Mouse (Mus musculus) MEL (cell line): ENCODE results near the gene Kitl. TPM values are rescaled to one million over a fixed set of nuclear protein-coding genes. Genes with fewer than 3 reads are reported as not detected.

Experiments
- DNase-seq: peaks from one replicate; pipeline ENCODE4 v3.0.0; 2011; ENCODE audit warnings: low read depth, low spot score
- H3K27ac ChIP-seq: 2 replicates; pipeline ENCODE4 v1.5.1; 2012; ENCODE audit warnings: low read depth, mild to moderate bottlenecking, control low read depth, low read length, moderate library complexity; ENCODE audit not compliant: control insufficient read depth
- H3K27me3 ChIP-seq, 2 experiments: fragments of 150-350 bp in 1 of 2; sonication (generic) in 1 of 2; 2 replicates each; pipeline ENCODE4 v1.6.1; 2012; ENCODE audit warnings: low read length in 2 of 2, mild to moderate bottlenecking in 2 of 2, improper control_type of control experiment in 1 of 2, moderate library complexity in 1 of 2; ENCODE audit not compliant: insufficient read depth in 2 of 2, control insufficient read depth in 1 of 2
- H3K36me3 ChIP-seq, 2 experiments: 2 replicates each; pipeline ENCODE4 v1.6.1; 2012 to 2014; ENCODE audit warnings: low read length in 2 of 2, improper control_type of control experiment in 1 of 2, inconsistent platforms in 1 of 2, mild to moderate bottlenecking in 1 of 2; ENCODE audit not compliant: insufficient read depth in 2 of 2, control insufficient read depth in 1 of 2
- H3K4me1 ChIP-seq, 2 experiments: fragments of 150-350 bp in 1 of 2; sonication (generic) in 1 of 2; 2 replicates each; pipeline ENCODE4 v1.6.1; 2012; ENCODE audit warnings: low read length in 2 of 2, improper control_type of control experiment in 1 of 2, mild to moderate bottlenecking in 1 of 2; ENCODE audit not compliant: insufficient read depth in 2 of 2, control insufficient read depth in 1 of 2
- H3K4me3 ChIP-seq, 2 experiments: fragments of 150-350 bp in 1 of 2; sonication (generic) in 1 of 2; 2 replicates each; pipeline ENCODE4 v1.5.1; 2012; ENCODE audit warnings: low read depth in 2 of 2, low read length in 2 of 2, mild to moderate bottlenecking in 2 of 2, moderate library complexity in 2 of 2, control low read depth in 1 of 2, improper control_type of control experiment in 1 of 2; ENCODE audit not compliant: control insufficient read depth in 1 of 2, insufficient read depth in 1 of 2
- H3K79me2 ChIP-seq: 2 replicates; pipeline ENCODE4 v1.6.1; 2012; ENCODE audit warnings: mild to moderate bottlenecking, low read length, moderate library complexity; ENCODE audit not compliant: control insufficient read depth, poor library complexity, insufficient read depth
- H3K9ac ChIP-seq: 2 replicates; pipeline ENCODE4 v1.6.1; 2012; ENCODE audit warnings: low read depth, mild to moderate bottlenecking, control low read depth, low read length, moderate library complexity; ENCODE audit not compliant: control insufficient read depth, poor library complexity, severe bottlenecking
- H3K9me3 ChIP-seq: fragments of 150-350 bp; sonication (generic); replicated peaks from 2 replicates; pipeline ENCODE4 v1.6.1; 2012; ENCODE audit warnings: mild to moderate bottlenecking, low read length, improper control_type of control experiment, moderate library complexity; ENCODE audit not compliant: insufficient read depth
- BHLHE40 ChIP-seq: IDR thresholded peaks from 2 replicates; pipeline ENCODE4 v1.6.1; 2012; ENCODE audit warnings: low read depth, mild to moderate bottlenecking, inconsistent platforms, low read length, improper control_type of control experiment, borderline replicate concordance
- CTCF ChIP-seq, 3 experiments: IDR thresholded peaks in 2 of 3; conservative IDR thresholded peaks in 1 of 3; 2 replicates each; pipeline ENCODE4 v1.5.1; 2011 to 2012; ENCODE audit warnings: low read length in 3 of 3, low read depth in 2 of 3, mild to moderate bottlenecking in 2 of 3, improper control_type of control experiment in 1 of 3, inconsistent platforms in 1 of 3, mixed read lengths in 1 of 3, moderate library complexity in 1 of 3; ENCODE audit not compliant: control insufficient read depth in 1 of 3, insufficient read depth in 1 of 3, poor library complexity in 1 of 3, severe bottlenecking in 1 of 3
- E2F4 ChIP-seq: IDR thresholded peaks from 2 replicates; pipeline ENCODE4 v1.6.1; 2011; ENCODE audit warnings: low read depth, low read length, improper control_type of control experiment, borderline replicate concordance
- ELF1 ChIP-seq: IDR thresholded peaks from 2 replicates; pipeline ENCODE4 v1.6.1; 2014; ENCODE audit warnings: low read depth, mild to moderate bottlenecking, inconsistent platforms, low read length, improper control_type of control experiment, moderate library complexity
- ETS1 ChIP-seq: IDR thresholded peaks from 2 replicates; pipeline ENCODE4 v1.6.1; 2012; ENCODE audit warnings: low read depth, mild to moderate bottlenecking, inconsistent platforms, low read length, improper control_type of control experiment, moderate library complexity
- GABPA ChIP-seq: IDR thresholded peaks from 2 replicates; pipeline ENCODE4 v1.6.1; 2012; ENCODE audit warnings: low read depth, mild to moderate bottlenecking, inconsistent platforms, low read length, improper control_type of control experiment, moderate library complexity
- GATA1 ChIP-seq: IDR thresholded peaks from 2 replicates; pipeline ENCODE4 v1.6.1; 2011; ENCODE audit warnings: low read depth, low read length, improper control_type of control experiment
- HCFC1 ChIP-seq: IDR thresholded peaks from 2 replicates; pipeline ENCODE4 v1.6.1; 2012; ENCODE audit warnings: low read depth, mild to moderate bottlenecking, inconsistent platforms, low read length, improper control_type of control experiment, moderate library complexity
- JUND ChIP-seq: IDR thresholded peaks from 2 replicates; pipeline ENCODE4 v1.6.1; 2011; ENCODE audit warnings: low read depth, mild to moderate bottlenecking, improper control_type of control experiment, low read length
- KAT2A ChIP-seq: conservative IDR thresholded peaks from 2 replicates; pipeline ENCODE4 v1.6.1; 2012; ENCODE audit warnings: low read depth, low read length, improper control_type of control experiment, inconsistent platforms
- MAFK ChIP-seq: IDR thresholded peaks from 2 replicates; pipeline ENCODE4 v1.6.1; 2011; ENCODE audit warnings: low read depth, mild to moderate bottlenecking, low read length, improper control_type of control experiment, borderline replicate concordance
- MAX ChIP-seq: IDR thresholded peaks from 2 replicates; pipeline ENCODE4 v1.6.1; 2011; ENCODE audit warnings: low read length, improper control_type of control experiment
- MAZ ChIP-seq: IDR thresholded peaks from 2 replicates; pipeline ENCODE4 v1.6.1; 2012; ENCODE audit warnings: low read depth, mild to moderate bottlenecking, inconsistent platforms, low read length, improper control_type of control experiment
- MEF2A ChIP-seq: IDR thresholded peaks from 2 replicates; pipeline ENCODE4 v1.6.1; 2014; ENCODE audit warnings: low read depth, mild to moderate bottlenecking, inconsistent platforms, low read length, improper control_type of control experiment; ENCODE audit not compliant: poor library complexity, insufficient replicate concordance, severe bottlenecking; ENCODE audit errors: extremely low read depth
- NELFE ChIP-seq: IDR thresholded peaks from 2 replicates; pipeline ENCODE4 v1.6.1; 2011; ENCODE audit warnings: low read depth, low read length, improper control_type of control experiment
- NRF1 ChIP-seq: IDR thresholded peaks from 2 replicates; pipeline ENCODE4 v1.6.1; 2014; ENCODE audit warnings: low read depth, mild to moderate bottlenecking, inconsistent platforms, low read length, improper control_type of control experiment, moderate library complexity; ENCODE audit not compliant: poor library complexity, insufficient read depth, severe bottlenecking
- POLR2A ChIP-seq, 2 experiments: IDR thresholded peaks; 2 replicates each; pipeline ENCODE4 v1.6.1; 2011 to 2012; ENCODE audit warnings: low read length in 2 of 2, mild to moderate bottlenecking in 2 of 2, control low read depth in 1 of 2, improper control_type of control experiment in 1 of 2, low read depth in 1 of 2, moderate library complexity in 1 of 2; ENCODE audit not compliant: control insufficient read depth in 1 of 2, insufficient read depth in 1 of 2, poor library complexity in 1 of 2
- POLR2AphosphoS2 ChIP-seq: IDR thresholded peaks from 2 replicates; pipeline ENCODE4 v1.6.1; 2011; ENCODE audit warnings: low read length, improper control_type of control experiment
- RAD21 ChIP-seq: IDR thresholded peaks from 2 replicates; pipeline ENCODE4 v1.6.1; 2011; ENCODE audit warnings: mild to moderate bottlenecking, low read depth, low read length, improper control_type of control experiment
- SIN3A ChIP-seq: IDR thresholded peaks from 2 replicates; pipeline ENCODE4 v1.6.1; 2012; ENCODE audit warnings: low read length, improper control_type of control experiment, inconsistent platforms
- TAL1 ChIP-seq: IDR thresholded peaks from 2 replicates; pipeline ENCODE4 v1.6.1; 2012; ENCODE audit warnings: mild to moderate bottlenecking, inconsistent platforms, low read length, moderate library complexity, mixed read lengths
- UBTF ChIP-seq: IDR thresholded peaks from 2 replicates; pipeline ENCODE4 v1.6.1; 2012; ENCODE audit warnings: low read depth, mild to moderate bottlenecking, inconsistent platforms, low read length, improper control_type of control experiment, moderate library complexity, borderline replicate concordance; ENCODE audit not compliant: insufficient read depth
- ZC3H11A ChIP-seq: IDR thresholded peaks from 2 replicates; pipeline ENCODE4 v1.6.1; 2012; ENCODE audit warnings: low read depth, mild to moderate bottlenecking, inconsistent platforms, low read length, improper control_type of control experiment
- ZKSCAN1 ChIP-seq: IDR thresholded peaks from 2 replicates; pipeline ENCODE4 v1.6.1; 2012; ENCODE audit warnings: low read depth, mild to moderate bottlenecking, inconsistent platforms, low read length, improper control_type of control experiment, moderate library complexity
- ZMIZ1 ChIP-seq: IDR thresholded peaks from 2 replicates; pipeline ENCODE4 v1.6.1; 2012; ENCODE audit warnings: low read depth, mild to moderate bottlenecking, inconsistent platforms, low read length, improper control_type of control experiment, moderate library complexity
- polyA plus RNA-seq, 2 experiments: library from polyadenylated mRNA; stranded (reverse) in 1 of 2; unstranded in 1 of 2; fragments of >175 nt in 1 of 2; fragments of >200 nt in 1 of 2; gene quantifications; 2 replicates each; pipeline versions ENCODE4 v1.2.1 to v1.2.4; 2012; ENCODE audit warnings: low replicate concordance in 2 of 2, low read depth in 1 of 2; ENCODE audit not compliant: insufficient read length in 2 of 2, insufficient read depth in 1 of 2, missing spikeins in 1 of 2
- total RNA-seq: library from RNA; depleted of rRNA; stranded (reverse); fragments of 300-350 nt; gene quantifications from 2 replicates; pipeline ENCODE4 v1.2.3, GENCODE M21; 2012

Kitl gene
- total and polyA plus RNA-seq, 3 experiments = not detected

DNA sequence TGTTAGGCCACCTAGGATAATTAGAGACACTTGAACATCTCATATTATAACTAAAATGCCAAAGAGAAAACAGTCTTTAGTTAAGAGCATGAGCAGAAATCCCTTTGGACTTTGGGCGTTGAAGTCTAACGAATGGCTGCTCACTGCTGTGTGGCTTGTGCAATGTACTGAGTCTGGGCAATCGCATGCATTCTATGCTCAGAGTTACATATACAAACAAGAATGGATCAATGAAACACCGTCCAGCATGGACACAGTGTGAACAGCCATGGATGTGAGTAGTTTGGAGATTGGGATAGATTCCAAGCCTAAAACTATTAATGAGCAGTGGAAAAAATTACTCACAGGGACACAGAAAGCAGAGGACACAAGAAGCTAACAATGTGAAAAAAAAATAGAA lies 116.2 kb downstream of the Kitl start:
- no peak for DNase-seq

DNA sequence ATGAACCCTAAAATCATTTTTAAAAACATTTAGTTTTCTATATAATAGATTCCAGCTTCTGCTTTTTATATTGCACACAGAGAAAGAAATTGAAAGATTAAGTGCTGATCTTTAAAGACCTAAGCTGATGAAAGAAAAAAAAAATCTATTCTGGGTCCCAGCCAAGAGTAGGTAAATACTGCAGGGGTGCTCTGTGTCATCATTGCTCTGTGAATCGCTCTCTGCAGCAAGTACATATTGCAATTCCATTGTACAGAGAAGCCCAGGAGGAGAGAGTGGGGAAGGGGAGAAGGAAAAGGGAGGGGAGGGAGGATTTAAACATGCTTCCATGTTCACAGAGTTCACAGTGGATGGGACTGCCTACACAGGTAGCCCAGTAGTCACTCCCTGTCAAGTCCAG lies 116.9 kb downstream of the Kitl start:
- DNase-seq = no peak
- H3K9ac ChIP-seq = no peak overlapping the region
- no peak for TF ChIP-seq E2F4
- no peak for TF ChIP-seq UBTF
- no peak for TF ChIP-seq MAX
- no peak for TF ChIP-seq ETS1
- TF ChIP-seq SIN3A = no peak
- no peak for TF ChIP-seq CTCF (IDR thresholded peaks at IDR 0.05 in 2 of 3, conservative IDR thresholded peaks at IDR 0.05 in 1 of 3; ENCODE audit: control insufficient read depth in 1 of 3, insufficient read depth in 1 of 3, low read depth in 2 of 3, low read length in 3 of 3, poor library complexity in 1 of 3, severe bottlenecking in 1 of 3)
- no peak for TF ChIP-seq ZMIZ1
- no peak for TF ChIP-seq GATA1
- TF ChIP-seq NRF1 = no peak
- TF ChIP-seq GABPA = no peak
- TF ChIP-seq MAZ = no peak
- no peak for TF ChIP-seq NELFE
- TF ChIP-seq BHLHE40 = no peak
- TF ChIP-seq POLR2AphosphoS2 = no peak
- no peak for TF ChIP-seq MAFK
- TF ChIP-seq HCFC1 = no peak
- TF ChIP-seq ZC3H11A = no peak
- TF ChIP-seq KAT2A = no peak
- no peak overlapping the region for H3K27ac ChIP-seq
- no peaks in the 10 kb centered on the region for H3K36me3 ChIP-seq
- H3K4me3 ChIP-seq = no peak overlapping the region
- no peaks in the 10 kb centered on the region for H3K27me3 ChIP-seq
- no peaks in the 10 kb centered on the region for H3K79me2 ChIP-seq
- no peaks in the 10 kb centered on the region for H3K4me1 ChIP-seq
- H3K9me3 ChIP-seq = no peaks in the 10 kb centered on the region

More for the DNA sequence above, 116.2 kb downstream of the Kitl start:
- Histone ChIP-seq H3K79me2 (no peaks in the 10 kb centered on the region), H3K9me3 (no peaks in the 10 kb centered on the region), H3K4me1 (no peaks in the 10 kb centered on the region), H3K36me3 (no peaks in the 10 kb centered on the region), H3K27me3 (no peaks in the 10 kb centered on the region), H3K9ac (no peak overlapping the region), H3K27ac (no peak overlapping the region), H3K4me3 (no peak overlapping the region)
- no peak for TF ChIP-seq ELF1
- no peak for TF ChIP-seq RAD21
- no peak for TF ChIP-seq TAL1
- TF ChIP-seq GATA1 = no peak
- TF ChIP-seq JUND = no peak
- TF ChIP-seq NELFE = no peak
- no peak for TF ChIP-seq MEF2A
- TF ChIP-seq POLR2A (IDR thresholded peaks at IDR 0.05; ENCODE audit: control insufficient read depth in 1 of 2, insufficient read depth in 1 of 2, low read depth in 1 of 2, low read length in 2 of 2, poor library complexity in 1 of 2) = no peak
- TF ChIP-seq HCFC1 = no peak
- no peak for TF ChIP-seq ZKSCAN1
- TF ChIP-seq ETS1 = no peak
- no peak for TF ChIP-seq SIN3A
